Mouse (Mus musculus): ENCODE data around the gene Ptprm. TPM values are rescaled to one million over a fixed set of nuclear protein-coding genes. Genes with fewer than 3 reads are reported as not detected.

Gene Ptprm
- polyA plus RNA-seq, 1 experiment from 2014 or later, result 8.0 TPM

DNA sequence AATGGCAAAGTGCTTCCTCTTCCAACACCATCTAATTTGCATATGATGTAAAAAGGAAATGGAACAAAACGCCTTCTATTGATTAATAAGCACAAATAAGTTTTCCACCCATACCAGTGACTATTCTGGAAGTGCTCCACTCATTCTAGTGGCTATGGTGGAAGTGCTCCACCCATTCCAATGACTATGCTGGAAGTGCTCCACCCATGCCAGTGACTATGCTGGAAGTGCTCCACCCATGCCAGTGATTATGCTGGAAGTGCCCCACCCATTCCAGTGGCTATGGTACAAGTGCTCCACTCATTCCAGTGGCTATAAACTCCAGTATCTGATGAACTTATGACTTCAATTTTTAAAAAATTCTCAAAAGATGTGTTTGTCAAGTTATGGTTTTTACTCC, 91.2 kb downstream of the Ptprm start:
- Histone ChIP-seq H3K27ac (ENCODE audit: low read depth, low read length) (no peak overlapping the region), H3K36me3 (ENCODE audit: control insufficient read depth, insufficient read depth, low read length) (no peaks in the 10 kb centered on the region), H3K4me2 (ENCODE audit: low read length) (no peak overlapping the region), H3K4me1 (ENCODE audit: control insufficient read depth, insufficient read depth, low read length) (no peaks in the 10 kb centered on the region), H3K4me3 (ENCODE audit: low read depth, low read length) (no peak overlapping the region), H3K9me3 (replicated peaks; ENCODE audit: control insufficient read depth, low read length) (no peaks in the 10 kb centered on the region), H3K9ac (ENCODE audit: low read length) (no peak overlapping the region), H3K27me3 (replicated peaks; ENCODE audit: control insufficient read depth, insufficient read depth, low read length) (no peaks in the 10 kb centered on the region)
- ATAC-seq (no peak), DNase-seq (ENCODE audit: low spot score) (no peak)
- 83% methylated on average over 1 of the region's 1 CpGs for WGBS

- H3K9me3 ChIP-seq (replicated peaks; ENCODE audit: control insufficient read depth, low read length), result no peaks in the 10 kb centered on the region
- H3K9ac ChIP-seq (ENCODE audit: low read length), result no peak overlapping the region
- no peaks in the 10 kb centered on the region for H3K36me3 ChIP-seq (ENCODE audit: control insufficient read depth, insufficient read depth, low read length)
- DNase-seq (ENCODE audit: low spot score), result no peak
- no peak overlapping the region for H3K27ac ChIP-seq (ENCODE audit: low read depth, low read length)
- no peak overlapping the region for H3K4me2 ChIP-seq (ENCODE audit: low read length)
- no peak for ATAC-seq
- H3K4me1 ChIP-seq (ENCODE audit: control insufficient read depth, insufficient read depth, low read length), result no peaks in the 10 kb centered on the region
- no peak overlapping the region for H3K4me3 ChIP-seq (ENCODE audit: low read depth, low read length)
- H3K27me3 ChIP-seq (replicated peaks; ENCODE audit: control insufficient read depth, insufficient read depth, low read length), result no peaks in the 10 kb centered on the region
- 89% methylated on average over 4 of the region's 4 CpGs for WGBS
Observed at GRCm38 (mm10) chr17:67260016-67260415, 94.2 kb downstream of the Ptprm start.

GRCm38 (mm10) chr17:67257780-67258179, 96.5 kb downstream of the Ptprm start:
- Histone ChIP-seq H3K4me3 (ENCODE audit: low read depth, low read length) (no peak overlapping the region), H3K9ac (ENCODE audit: low read length) (no peak overlapping the region), H3K4me2 (ENCODE audit: low read length) (no peak overlapping the region), H3K27me3 (replicated peaks; ENCODE audit: control insufficient read depth, insufficient read depth, low read length) (no peaks in the 10 kb centered on the region), H3K36me3 (ENCODE audit: control insufficient read depth, insufficient read depth, low read length) (no peaks in the 10 kb centered on the region), H3K27ac (ENCODE audit: low read depth, low read length) (no peak overlapping the region), H3K4me1 (ENCODE audit: control insufficient read depth, insufficient read depth, low read length) (no peaks in the 10 kb centered on the region), H3K9me3 (replicated peaks; ENCODE audit: control insufficient read depth, low read length) (no peaks in the 10 kb centered on the region)
- whole genome bisulfite sequencing, result 95% methylated on average over 5 of the region's 5 CpGs
- DNase-seq (ENCODE audit: low spot score) (no peak), ATAC-seq (no peak)

DNA sequence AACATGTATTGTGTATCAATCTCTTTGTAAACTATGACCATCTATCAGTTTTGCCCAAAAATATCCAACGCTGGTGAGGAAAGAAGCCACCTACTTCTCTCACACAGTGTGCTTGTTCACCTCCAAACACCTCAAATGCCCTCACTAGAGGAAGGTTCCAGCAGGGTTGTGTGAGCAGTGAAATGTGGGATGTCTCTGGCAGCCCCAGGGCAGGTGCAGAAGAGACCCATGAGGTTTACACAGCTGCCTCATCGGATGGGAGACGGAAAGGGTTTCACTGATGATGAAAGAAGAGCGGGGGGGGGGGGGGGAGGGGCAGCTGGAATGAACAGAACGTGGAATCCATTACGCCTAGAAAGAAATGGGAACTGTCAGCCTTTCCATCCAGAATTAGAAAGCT, 98.1 kb downstream of the Ptprm start:
- WGBS, result 77% methylated on average over 5 of the region's 6 CpGs
- Histone ChIP-seq H3K9ac (ENCODE audit: low read length) (no peak overlapping the region), H3K27me3 (replicated peaks; ENCODE audit: control insufficient read depth, insufficient read depth, low read length) (no peaks in the 10 kb centered on the region), H3K27ac (ENCODE audit: low read depth, low read length) (no peak overlapping the region), H3K4me1 (ENCODE audit: control insufficient read depth, insufficient read depth, low read length) (no peaks in the 10 kb centered on the region), H3K36me3 (ENCODE audit: control insufficient read depth, insufficient read depth, low read length) (no peaks in the 10 kb centered on the region), H3K4me2 (ENCODE audit: low read length) (no peak overlapping the region), H3K4me3 (ENCODE audit: low read depth, low read length) (no peak overlapping the region), H3K9me3 (replicated peaks; ENCODE audit: control insufficient read depth, low read length) (no peaks in the 10 kb centered on the region)
- DNase-seq (ENCODE audit: low spot score) (no peak), ATAC-seq (no peak)

DNA sequence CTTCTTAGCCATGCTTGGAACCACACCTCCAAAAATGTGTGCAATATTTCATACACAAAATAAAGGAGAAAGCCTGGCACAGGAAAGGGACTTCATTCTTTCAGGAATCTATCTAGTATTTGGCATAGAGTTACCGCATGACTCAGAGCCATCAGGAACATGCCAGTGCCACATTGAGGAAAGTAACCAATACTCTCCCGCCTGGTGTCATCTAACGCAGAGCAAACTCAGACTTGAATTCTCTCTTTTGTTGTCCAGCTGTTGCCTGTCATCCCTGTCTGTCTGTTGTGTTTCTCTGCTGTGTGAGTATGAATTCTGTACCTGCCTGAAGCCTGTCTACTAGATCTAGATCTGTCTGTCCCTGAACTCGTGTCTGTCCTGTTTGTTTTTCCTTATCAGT, 100.8 kb downstream of the Ptprm start:
- H3K27ac ChIP-seq (ENCODE audit: low read depth, low read length), result no peak overlapping the region
- H3K9ac ChIP-seq (ENCODE audit: low read length), result no peak overlapping the region
- H3K4me2 ChIP-seq (ENCODE audit: low read length), result no peak overlapping the region
- H3K9me3 ChIP-seq (replicated peaks; ENCODE audit: control insufficient read depth, low read length), result no peaks in the 10 kb centered on the region
- no peaks in the 10 kb centered on the region for H3K36me3 ChIP-seq (ENCODE audit: control insufficient read depth, insufficient read depth, low read length)
- no peak overlapping the region for H3K4me3 ChIP-seq (ENCODE audit: low read depth, low read length)
- 77% methylated on average over 4 of the region's 4 CpGs for WGBS
- ATAC-seq (no peak), DNase-seq (ENCODE audit: low spot score) (no peak)
- no peaks in the 10 kb centered on the region for H3K4me1 ChIP-seq (ENCODE audit: control insufficient read depth, insufficient read depth, low read length)
- no peaks in the 10 kb centered on the region for H3K27me3 ChIP-seq (replicated peaks; ENCODE audit: control insufficient read depth, insufficient read depth, low read length)

GRCm38 (mm10) chr17:67252992-67253391, 101.3 kb downstream of the Ptprm start:
- 58% methylated on average over 6 of the region's 6 CpGs for WGBS
- DNase-seq (ENCODE audit: low spot score) (no peak), ATAC-seq (no peak)
- Histone ChIP-seq H3K4me1 (ENCODE audit: control insufficient read depth, insufficient read depth, low read length) (no peaks in the 10 kb centered on the region), H3K4me3 (ENCODE audit: low read depth, low read length) (no peak overlapping the region), H3K9ac (ENCODE audit: low read length) (no peak overlapping the region), H3K36me3 (ENCODE audit: control insufficient read depth, insufficient read depth, low read length) (no peaks in the 10 kb centered on the region), H3K27ac (ENCODE audit: low read depth, low read length) (no peak overlapping the region), H3K27me3 (replicated peaks; ENCODE audit: control insufficient read depth, insufficient read depth, low read length) (no peaks in the 10 kb centered on the region), H3K9me3 (replicated peaks; ENCODE audit: control insufficient read depth, low read length) (no peaks in the 10 kb centered on the region), H3K4me2 (ENCODE audit: low read length) (no peak overlapping the region)

GRCm38 (mm10) chr17:67245273-67245875, 108.9 kb downstream of the Ptprm start:
- no peak for ATAC-seq
- H3K36me3 ChIP-seq (ENCODE audit: control insufficient read depth, insufficient read depth, low read length), result no peaks in the 10 kb centered on the region
- H3K27me3 ChIP-seq (replicated peaks; ENCODE audit: control insufficient read depth, insufficient read depth, low read length), result no peaks in the 10 kb centered on the region
- no peak for DNase-seq (ENCODE audit: low spot score)
- 0 out of 2 replicates have a peak, but pooled peaks cover 2% of the 10 kb centered on the region for H3K4me1 ChIP-seq (ENCODE audit: control insufficient read depth, insufficient read depth, low read length)
- 82% methylated on average over 4 of the region's 4 CpGs for WGBS
- H3K27ac ChIP-seq (ENCODE audit: low read depth, low read length), result no peak overlapping the region
- H3K9me3 ChIP-seq (replicated peaks; ENCODE audit: control insufficient read depth, low read length), result no peaks in the 10 kb centered on the region
- H3K4me2 ChIP-seq (ENCODE audit: low read length), result no peak overlapping the region
- no peak overlapping the region for H3K4me3 ChIP-seq (ENCODE audit: low read depth, low read length)
- H3K9ac ChIP-seq (ENCODE audit: low read length), result no peak overlapping the region

DNA sequence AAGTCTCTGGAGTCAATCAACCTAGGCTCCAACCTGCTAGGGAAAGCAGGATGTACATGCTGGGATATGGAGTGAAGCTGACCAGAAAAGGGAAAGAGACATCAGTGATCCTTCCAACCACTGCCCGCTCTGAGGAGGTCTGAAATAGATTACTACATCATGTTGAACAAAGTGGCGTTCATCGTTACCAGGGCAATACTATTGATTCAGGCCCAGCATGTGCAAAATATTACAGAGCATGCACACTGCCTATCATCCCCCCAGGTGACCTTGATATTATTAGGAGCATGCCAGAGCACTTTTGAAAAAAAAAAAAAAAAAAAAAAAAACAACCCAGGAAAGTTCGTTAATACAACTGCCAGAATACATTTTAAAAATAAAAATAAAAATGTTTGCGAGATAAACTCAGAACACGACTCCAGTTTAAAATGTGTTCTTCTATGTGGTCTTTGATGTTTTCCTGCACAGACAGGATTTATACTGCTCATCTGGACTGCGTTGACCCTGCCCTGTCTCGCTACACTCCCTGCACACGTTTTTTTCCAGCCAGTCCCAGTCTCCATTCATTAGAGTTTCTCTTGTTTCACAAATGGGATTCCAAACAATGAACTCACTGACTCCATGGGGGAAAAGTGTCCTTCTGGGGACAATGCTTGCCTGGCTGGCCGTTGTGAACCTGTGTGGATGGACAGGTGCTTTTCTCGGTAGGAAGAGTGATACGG, 111.3 kb downstream of the Ptprm start:
- H3K4me2 ChIP-seq (ENCODE audit: low read length), result no peak overlapping the region
- WGBS, result 34% methylated on average over 12 of the region's 12 CpGs
- DNase-seq (ENCODE audit: low spot score) (no peak), ATAC-seq (no peak)
- 0 out of 2 replicates have a peak, but pooled peaks cover 2% of the 10 kb centered on the region for H3K4me1 ChIP-seq (ENCODE audit: control insufficient read depth, insufficient read depth, low read length)
- H3K36me3 ChIP-seq (ENCODE audit: control insufficient read depth, insufficient read depth, low read length), result no peaks in the 10 kb centered on the region
- H3K27ac ChIP-seq (ENCODE audit: low read depth, low read length), result no peak overlapping the region
- H3K27me3 ChIP-seq (replicated peaks; ENCODE audit: control insufficient read depth, insufficient read depth, low read length), result no peaks in the 10 kb centered on the region
- no peak overlapping the region for H3K4me3 ChIP-seq (ENCODE audit: low read depth, low read length)
- H3K9ac ChIP-seq (ENCODE audit: low read length), result no peak overlapping the region
- H3K9me3 ChIP-seq (replicated peaks; ENCODE audit: control insufficient read depth, low read length), result no peaks in the 10 kb centered on the region

All from forebrain, embryonic 14.5 days (tissue).